Mouse (Mus musculus) cerebellum, adult 9-11 months (tissue): Measurements from ENCODE around the gene Oxct1.

Experiments used
- DNase-seq: peaks from one replicate; pipeline ENCODE4 v3.0.0; 2022

Gene Oxct1

GRCm38 (mm10) chr15:4138524-4138923 lies 112.3 kb downstream of the Oxct1 start:
- no peak for DNase-seq

- DNase-seq = no peak
Measured at GRCm38 (mm10) chr15:4139516-4139915, 113.3 kb downstream of the Oxct1 start.

DNA sequence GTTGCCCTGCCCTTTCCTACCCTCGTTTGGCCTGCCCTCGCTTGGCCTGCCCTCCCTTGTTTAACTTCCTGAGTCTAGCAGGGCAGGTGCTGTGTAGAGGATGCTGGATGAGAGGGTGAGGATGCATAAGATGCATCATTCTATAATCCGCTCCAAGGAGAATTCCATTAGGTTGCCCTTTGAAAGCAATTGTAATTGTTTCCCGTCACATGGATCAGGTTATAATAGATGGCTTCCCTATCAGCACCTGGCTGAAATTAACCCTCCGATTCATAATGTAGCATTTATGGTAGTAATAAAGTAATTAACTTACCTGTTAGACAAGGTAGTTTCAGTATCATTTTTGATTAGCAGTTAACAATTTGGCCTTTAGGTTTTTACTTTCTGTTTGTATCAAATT lies 119.2 kb downstream of the Oxct1 start:
- DNase-seq = no peak

DNA sequence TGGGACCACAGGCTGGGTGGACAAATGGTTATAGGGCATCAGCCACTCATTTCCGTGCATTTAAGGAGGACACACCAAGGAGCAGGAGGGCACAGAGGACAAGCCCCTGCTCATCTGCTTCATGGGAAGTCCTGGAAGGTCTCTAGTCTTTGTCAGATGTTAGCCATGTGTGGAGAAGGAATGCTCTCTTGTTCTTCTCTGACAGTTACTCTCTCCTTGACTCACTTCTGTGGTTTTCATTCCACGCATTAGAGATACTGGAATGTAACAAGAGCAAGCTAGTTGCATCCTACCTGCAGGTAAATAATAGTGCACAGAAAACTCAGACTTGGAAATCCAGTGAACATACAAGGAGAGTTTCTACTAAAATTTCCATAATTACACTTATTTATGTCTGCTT lies 121.5 kb downstream of the Oxct1 start:
- no peak for DNase-seq

DNA sequence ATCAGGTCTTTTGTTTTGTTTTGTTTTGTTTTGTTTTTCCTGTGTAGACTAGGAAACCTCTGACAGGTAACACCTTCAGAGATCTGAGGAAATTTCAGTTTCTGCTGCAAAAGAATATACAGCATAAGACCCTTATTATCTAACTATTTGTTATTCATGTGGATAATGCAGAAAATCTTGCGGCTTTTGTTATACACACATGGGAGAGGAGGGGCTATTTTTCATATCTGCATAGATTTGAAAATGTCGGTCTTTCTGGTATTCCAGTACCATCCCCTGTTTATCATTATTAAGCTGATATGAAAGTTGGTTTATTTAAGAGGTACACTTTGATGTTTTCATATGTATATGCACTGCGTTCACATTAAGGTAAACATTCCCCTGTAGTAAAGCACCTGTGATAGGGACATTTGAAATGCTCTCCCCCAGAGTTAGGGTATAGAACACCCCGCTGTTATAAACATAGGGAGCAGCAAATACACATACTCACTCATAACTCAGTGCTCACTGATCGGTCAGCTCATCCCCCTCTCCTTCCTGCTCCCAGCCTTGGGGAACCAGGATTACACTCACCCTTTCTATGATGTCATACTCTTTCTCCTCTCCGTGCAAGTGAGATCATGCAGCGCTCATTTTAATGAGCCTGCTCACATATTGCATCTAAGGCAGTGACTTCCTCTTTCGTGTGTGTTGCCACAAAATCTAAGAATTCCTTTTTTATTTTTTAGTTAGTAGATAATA lies 122.6 kb downstream of the Oxct1 start:
- DNase-seq = no peak

GRCm38 (mm10) chr15:4154646-4155045 lies 128.5 kb downstream of the Oxct1 start:
- DNase-seq = no peak

DNA sequence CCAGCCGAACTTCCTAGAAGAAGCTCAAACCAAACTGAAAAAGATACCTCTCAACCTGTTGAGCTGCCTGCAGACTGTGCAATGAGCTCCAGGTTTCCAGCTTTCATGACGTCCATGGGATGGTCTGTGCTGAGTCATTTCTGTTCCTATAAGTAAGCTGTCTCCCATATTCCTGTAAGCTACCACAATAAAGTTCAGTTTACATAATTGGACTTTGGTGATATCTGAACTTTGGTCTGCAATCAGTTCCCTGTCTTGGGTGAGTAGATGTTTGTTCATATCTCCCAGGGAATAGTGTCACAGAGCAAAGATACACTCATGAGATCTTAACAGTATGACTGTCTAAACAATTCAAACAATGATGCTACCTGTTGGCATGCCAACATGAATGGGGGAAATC lies 141.8 kb downstream of the Oxct1 start:
- DNase-seq = no peak

GRCm38 (mm10) chr15:4171600-4171999 lies 145.4 kb downstream of the Oxct1 start:
- no peak for DNase-seq

- DNase-seq = no peak
Measured at GRCm38 (mm10) chr15:4197913-4198312, 171.7 kb downstream of the Oxct1 start.
